Mouse (Mus musculus) brown adipose tissue, adult 24 weeks (tissue): ENCODE results near the gene Adcy7. TPM values are rescaled to one million over a fixed set of nuclear protein-coding genes. Genes with fewer than 3 reads are reported as not detected.

Experiments
- H3K27ac ChIP-seq: fragments of 200-500 bp; replicated peaks from 2 replicates; pipeline ENCODE4 v1.5.1; 2012; ENCODE audit warnings: low read depth, mild to moderate bottlenecking, low read length
- H3K4me1 ChIP-seq: fragments of 200-500 bp; 2 replicates; pipeline ENCODE4 v1.6.1; 2012; ENCODE audit warnings: low read length, mixed read lengths; ENCODE audit not compliant: control insufficient read depth, insufficient read depth, insufficient read length
- H3K4me3 ChIP-seq: fragments of 200-500 bp; 2 replicates; pipeline ENCODE4 v1.5.1; 2012; ENCODE audit warnings: low read depth, mild to moderate bottlenecking, low read length, moderate library complexity; ENCODE audit not compliant: insufficient read depth
- polyA plus RNA-seq: library from polyadenylated mRNA; stranded (reverse); fragments of >200 nt; gene quantifications from 2 replicates; pipeline ENCODE4 v1.2.4, GENCODE M21; 2012; ENCODE audit not compliant: missing spikeins, insufficient read depth, insufficient read length

Adcy7 gene
- polyA plus RNA-seq, 1 experiment: 1.7 TPM

DNA sequence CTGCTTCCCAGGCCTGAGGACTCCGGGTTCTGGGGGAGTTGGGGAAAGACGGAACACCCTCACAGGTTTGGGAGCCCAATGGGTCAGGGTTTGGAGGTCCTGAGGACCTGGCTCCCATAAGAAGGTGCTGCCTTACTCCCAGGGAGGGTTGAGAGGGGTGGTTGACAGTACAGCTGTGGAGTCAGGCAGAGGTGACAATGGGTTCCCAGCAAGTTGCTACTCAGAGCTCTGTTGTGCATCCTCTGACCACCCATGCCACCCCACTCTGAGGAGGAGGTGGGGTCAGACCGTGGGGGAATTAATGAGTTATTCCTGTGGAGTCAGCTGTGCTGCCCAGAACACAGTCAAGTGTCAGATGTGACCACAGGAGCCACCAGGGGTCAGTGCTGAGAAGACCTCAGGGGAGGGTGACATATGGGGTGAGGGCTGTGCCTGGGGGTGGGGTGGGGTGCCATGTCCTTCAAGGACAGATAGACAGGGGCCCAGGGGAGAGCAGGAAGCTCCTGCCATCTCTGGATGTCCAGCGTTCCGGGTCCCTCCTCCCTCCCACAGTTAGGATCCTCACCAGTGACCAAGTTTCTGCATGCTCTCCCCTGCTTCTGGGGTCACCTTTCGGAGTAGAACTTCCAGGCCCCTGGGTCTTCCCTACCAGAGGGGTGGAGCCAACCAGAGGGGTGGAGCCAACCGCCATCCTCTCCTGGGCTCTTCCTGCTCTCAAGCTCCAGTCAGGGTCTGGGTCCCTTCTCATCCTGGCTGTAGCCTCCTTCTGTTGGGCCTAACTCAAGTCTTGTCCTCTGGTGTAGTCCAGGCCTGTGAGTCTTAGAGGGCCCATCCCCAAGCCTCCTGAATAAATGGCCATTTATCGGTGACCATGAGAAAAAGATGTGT is 13.5 kb downstream of the Adcy7 start:
- H3K27ac ChIP-seq: no peak overlapping the region
- no peak overlapping the region for H3K4me3 ChIP-seq
- peaks cover 14% of the 10 kb centered on the region for H3K4me1 ChIP-seq

DNA sequence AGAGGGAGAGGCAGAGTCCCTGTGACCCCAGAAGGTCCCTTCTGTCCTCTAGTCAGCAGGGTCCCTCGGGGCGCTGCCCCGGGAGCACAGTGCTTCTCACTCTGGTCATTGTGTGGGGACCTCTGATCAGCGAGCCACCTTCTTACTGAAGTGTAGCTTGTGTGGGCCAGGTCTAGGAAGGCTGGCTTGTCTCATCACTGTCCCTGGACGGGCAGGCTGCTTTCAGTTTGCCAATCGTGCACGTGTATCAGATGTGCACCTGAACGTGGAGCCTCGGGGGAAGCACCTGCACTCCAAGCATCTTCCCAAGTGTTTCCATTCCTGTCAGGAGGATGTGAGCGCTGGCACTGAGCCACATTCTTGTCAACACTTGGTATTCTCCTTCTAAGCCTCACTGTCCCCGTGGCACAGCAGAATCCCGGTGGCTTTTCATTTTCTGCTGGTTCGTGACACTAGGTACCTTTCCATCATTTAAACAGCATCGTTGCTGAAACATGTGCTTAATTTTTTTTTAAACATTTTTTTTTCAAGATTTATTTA is 14.3 kb downstream of the Adcy7 start:
- H3K27ac ChIP-seq: no peak overlapping the region
- no peak overlapping the region for H3K4me3 ChIP-seq
- H3K4me1 ChIP-seq: peaks cover 13% of the 10 kb centered on the region

DNA sequence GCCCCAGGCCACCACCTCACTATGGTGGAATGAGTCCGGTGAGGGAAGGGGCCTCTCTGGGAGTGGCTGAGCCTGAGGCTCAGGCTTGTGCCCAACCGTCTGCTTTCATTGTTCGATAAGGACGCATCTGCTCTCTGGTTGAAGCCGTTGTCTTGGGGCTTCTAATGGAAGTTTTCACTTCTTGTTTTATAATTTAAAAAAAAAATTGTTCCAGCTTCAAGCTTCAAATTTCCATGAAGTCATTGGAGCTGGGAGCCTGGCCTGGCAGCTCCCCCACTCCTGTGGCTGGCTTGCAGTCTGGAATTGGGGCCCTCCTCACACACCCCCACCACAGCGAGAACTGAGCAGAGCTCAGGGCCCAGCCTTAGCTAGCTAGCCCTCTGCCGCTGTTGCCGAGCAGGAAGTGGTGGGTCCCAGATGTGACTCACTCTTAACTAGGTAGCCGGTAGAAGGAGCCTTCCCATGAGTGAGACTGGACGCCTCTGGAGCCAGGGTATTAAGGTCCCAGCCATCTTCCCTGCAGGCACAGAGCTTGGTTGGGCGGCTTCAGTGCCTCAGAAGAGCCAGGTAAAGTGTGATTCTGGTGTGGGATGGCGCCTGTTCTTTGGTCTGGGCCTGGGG is 16.5 kb downstream of the Adcy7 start:
- H3K4me3 ChIP-seq: no peak overlapping the region
- H3K4me1 ChIP-seq: peaks cover 3% of the 10 kb centered on the region; the same call in 1 of the 2 replicates
- H3K27ac ChIP-seq: peak overlapping the region; percentile 58

DNA sequence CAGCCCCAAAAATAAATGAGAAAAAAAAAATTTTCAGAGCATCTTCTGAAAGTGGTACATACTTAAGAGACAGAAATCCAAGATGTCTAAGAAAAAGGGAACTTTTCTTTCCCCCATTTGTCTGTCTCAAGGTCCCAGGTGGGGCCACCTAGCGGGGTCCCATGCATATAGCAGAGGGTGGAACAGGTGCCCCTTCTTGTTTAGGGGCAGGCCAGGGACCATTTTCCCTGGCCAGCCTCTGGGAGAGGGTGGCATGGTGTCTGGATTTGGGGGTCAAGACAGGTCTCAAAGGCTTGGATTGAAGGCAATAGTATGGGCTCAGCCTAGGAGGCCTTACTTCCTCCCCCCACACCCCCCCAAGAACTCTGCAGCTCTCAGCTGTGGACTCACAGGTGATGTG is 17.7 kb downstream of the Adcy7 start:
- no peak overlapping the region for H3K4me3 ChIP-seq
- 0 out of 2 replicates have a peak, but pooled peaks cover 3% of the 10 kb centered on the region for H3K4me1 ChIP-seq
- 0 out of 2 replicates have a peak overlapping the region, but pooled peaks have one; percentile 8 for H3K27ac ChIP-seq

DNA sequence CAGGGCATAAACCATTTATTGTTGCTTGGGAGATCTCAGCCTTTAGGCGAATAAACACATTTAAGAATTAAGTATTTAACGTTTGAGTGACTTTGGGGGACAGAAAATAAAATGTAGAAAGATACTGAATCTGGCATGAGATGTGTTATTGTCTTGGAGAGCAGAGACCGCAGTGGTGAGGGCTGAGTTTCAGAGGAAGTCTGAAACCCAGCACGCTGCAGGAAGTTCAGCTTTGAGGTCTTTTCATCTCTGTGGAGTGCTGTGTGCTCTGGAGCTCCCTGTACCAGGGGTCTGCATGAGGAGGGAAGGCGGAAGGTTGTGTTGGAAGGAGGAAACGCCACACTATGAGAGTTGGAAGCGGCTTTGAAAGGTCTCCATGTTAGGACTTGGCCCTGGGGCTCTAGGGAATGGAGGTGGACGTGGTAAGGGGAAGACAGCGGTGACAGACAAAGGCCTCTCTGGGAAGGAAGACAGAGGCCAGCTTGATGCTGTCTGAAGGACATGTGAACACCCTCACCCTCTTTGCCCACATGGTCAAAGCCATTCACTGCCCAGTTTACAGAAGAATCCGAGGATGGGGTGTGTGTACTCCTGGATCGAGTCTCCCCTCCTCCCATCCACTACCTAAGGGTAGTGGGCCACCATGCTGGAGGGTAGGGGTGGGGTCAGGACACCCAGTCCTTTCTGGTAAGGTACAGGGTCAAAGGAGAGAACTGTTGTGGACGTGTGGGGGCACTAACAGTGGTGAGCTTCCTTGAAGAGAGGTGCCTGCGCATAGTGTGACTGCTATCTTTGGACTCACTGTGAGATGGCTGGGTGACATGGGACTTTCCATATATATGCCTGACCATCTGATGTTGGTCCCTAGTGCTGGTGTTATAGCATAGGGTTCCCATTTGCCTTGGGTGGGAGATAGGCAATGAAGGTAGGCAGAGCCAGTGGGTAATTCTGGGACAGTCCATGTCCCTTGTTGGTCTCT is 18.4 kb downstream of the Adcy7 start:
- Histone ChIP-seq H3K4me3 (no peak overlapping the region), H3K27ac (0 out of 2 replicates have a peak overlapping the region, but pooled peaks have one; percentile 8), H3K4me1 (0 out of 2 replicates have a peak, but pooled peaks cover 3% of the 10 kb centered on the region)

DNA sequence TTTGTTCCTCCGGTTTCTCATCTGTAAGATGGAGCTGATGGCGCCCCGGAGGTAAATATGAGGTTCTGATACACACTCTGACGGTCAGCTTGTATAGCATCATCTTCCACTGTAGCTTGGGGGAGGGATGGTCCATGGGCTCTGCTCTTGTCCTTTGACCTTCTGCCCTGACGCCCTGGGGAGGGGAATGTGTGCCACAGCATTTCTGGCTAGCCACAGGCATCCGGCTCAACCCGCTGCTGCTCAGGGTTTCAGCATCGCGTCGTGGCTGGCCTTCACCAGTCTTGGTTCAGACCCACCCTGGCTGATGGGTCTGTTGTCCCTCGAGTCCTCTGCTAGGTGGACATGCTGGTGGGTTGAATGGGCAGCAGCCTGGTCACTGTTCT is 19.1 kb downstream of the Adcy7 start:
- Histone ChIP-seq H3K4me3 (no peak overlapping the region), H3K27ac (no peak overlapping the region), H3K4me1 (0 out of 2 replicates have a peak, but pooled peaks cover 3% of the 10 kb centered on the region)

DNA sequence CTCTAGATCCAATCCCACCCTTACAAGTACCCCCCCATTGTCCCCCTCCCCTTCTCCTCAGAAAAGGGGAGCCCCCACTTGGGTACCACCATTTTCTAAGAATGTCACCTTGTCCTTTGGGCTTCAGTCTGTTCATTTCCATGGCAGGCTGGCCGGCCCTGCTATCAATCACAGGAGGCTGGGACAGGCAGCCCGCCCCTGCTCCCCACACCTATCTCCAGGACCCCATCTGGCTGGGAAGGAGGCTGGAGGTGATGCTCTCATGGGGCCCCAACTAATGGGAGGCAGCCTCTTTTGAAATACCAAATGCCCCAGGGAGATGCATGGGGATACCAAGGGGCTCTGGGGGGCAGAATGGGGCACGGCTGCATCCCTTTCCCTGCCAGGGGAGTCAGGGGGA is 20.7 kb downstream of the Adcy7 start:
- 0 out of 2 replicates have a peak, but pooled peaks cover 3% of the 10 kb centered on the region for H3K4me1 ChIP-seq
- H3K4me3 ChIP-seq: no peak overlapping the region
- no peak overlapping the region for H3K27ac ChIP-seq

DNA sequence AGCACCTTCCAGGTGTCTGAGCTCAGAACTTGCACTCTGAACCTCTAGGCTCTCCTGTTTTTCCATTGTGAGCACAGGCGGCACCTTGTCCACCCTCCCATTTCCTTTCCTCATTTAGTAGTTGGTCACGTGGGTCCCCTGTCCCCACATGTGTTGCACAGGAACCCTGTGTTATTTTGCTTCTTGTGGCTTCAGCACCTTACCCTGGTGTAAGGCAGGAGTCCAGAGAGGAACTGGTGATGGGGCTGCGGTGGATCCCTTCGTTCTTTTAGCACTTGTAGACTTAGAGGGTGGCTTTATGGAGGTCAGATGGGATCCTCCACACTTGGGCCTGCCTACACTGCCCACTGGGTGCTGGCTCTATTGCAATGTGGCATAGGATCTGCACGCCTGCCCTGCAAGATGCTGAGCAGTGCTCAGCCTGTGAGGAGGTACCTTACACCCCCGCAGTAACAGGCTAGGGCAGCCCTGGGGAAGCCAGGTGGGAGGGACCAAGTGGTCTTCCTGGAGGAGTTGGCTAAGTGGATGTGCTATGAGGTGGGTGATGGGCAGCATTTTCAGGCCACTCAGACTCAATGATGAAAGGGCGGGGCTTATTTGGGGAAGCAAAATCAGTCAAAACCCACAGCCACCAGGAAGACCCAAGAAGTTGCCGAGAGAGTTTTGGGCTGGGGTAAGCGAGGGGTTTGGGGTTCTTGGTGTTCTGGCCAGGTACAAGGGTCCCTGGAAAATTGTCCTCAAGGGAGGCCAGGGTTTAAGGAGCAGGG is 21.6 kb downstream of the Adcy7 start:
- Histone ChIP-seq H3K4me1 (0 out of 2 replicates have a peak, but pooled peaks cover 5% of the 10 kb centered on the region), H3K4me3 (peak overlapping the region; percentile 41), H3K27ac (peak overlapping the region; percentile 50; the same call in 1 of the 2 replicates)

DNA sequence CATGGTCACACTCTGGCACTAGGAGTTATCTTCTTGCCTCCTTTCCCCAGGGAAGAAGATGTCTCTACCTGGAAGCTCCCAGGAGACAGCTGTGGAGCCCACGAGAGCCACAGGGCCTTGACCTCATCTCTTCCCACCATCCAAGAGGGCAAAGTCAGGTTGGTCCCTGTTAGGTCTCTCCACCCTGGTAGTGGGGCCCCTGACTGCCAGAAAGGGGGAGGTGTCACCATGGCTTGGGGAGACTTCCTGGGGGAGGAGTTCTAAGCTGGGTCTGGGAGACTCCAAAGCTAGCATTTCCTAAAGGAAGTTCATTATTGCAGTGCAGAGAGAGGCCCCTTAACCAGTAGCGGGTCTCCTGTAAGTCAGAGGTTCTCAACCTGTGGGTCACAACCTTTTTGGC is 22.8 kb downstream of the Adcy7 start:
- H3K27ac ChIP-seq: peak overlapping the region; percentile 33
- peak overlapping the region; percentile 41; the same call in 1 of the 2 replicates for H3K4me3 ChIP-seq
- H3K4me1 ChIP-seq: 0 out of 2 replicates have a peak, but pooled peaks cover 2% of the 10 kb centered on the region

DNA sequence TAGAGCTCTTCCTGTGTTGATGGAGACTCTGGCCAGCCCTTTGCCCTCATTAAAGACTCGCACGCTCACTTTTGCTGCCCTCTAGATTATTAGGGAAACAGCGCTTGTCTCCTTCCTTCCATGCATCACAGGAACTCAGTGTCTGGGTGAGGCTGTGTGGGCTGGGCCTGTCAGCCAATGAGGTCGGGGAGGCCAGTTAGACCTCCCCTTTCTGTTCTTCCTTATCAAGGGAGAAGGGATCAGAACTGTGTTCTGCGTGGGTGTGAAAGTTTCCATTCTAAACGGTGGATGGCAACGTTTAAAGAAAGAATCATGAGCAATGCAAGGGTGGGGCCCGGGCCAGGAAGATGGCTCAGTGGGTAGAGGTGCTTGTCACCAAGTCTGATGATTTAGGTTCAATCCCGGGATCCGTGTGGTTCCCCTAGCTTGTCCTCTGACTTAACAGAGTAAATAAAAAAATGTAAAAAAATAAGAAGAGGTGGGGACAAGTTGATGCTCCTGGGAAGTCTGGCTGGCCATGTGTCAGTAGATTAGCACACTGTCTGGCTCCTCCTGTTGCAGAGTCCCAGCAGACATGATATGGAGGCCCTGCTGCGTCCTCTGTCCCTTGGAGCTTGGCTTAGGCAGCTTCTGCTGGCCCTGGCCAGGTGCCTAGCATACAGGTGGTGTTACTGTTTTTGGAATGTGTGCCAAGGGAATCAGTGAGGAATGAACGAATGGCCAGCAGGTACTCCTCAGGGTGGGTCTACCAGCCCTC is 26.0 kb downstream of the Adcy7 start:
- Histone ChIP-seq H3K27ac (peak overlapping the region; percentile 36), H3K4me3 (no peak overlapping the region), H3K4me1 (0 out of 2 replicates have a peak, but pooled peaks cover 2% of the 10 kb centered on the region)

DNA sequence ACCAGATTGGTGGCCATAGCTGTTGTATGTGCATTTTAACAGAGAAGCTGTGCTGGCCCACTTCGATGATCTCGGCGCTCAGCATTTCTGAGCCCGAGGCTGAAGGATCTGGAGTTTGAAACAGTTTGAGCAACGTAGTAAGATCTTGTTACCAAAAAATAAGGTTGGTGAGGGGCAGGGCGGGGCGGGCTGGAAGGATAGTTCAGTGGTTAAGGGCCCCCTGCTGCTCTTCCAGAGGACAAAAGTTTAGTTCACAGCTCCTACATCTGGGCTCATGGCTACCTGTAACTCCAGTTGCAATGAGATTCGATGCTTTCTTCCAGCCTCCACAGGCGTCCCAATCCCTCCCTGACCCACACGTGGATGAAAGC is 26.5 kb downstream of the Adcy7 start:
- H3K4me1 ChIP-seq: 0 out of 2 replicates have a peak, but pooled peaks cover 2% of the 10 kb centered on the region
- H3K4me3 ChIP-seq: no peak overlapping the region
- H3K27ac ChIP-seq: no peak overlapping the region; the same call in 1 of the 2 replicates

DNA sequence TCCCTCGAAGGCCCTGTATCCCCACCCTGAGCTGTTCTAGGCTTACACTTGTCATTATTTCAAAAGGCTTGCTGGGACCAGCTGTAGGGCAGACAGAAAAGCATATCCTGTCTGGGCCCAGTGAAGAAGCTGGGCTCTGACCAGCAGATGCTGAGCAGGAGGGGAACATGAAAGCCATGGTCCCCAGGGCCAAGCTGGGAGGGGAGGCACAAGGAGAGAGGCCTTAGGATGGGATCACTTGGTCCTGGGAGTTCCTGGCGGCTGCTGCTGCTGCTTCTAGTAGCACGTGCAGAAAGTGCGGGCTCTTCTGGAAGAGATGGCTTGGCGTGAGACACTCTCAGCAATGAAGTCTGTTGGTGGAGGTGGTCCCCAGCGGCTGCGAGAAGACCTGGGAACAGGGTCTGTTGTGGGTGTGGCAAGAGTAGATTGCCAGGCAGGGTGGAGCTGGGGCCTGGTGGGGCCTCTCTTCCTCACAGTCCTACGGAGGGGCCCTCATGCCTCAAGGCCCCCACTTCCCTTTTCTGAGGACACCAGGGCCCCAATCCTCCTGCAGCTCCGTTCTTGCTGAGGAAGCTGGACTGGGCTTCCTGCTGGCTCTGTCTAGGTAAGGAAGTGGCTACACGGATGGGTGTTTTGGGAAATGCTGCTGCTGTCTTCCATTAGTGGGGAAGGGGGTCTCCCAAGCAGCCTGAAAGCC is 27.9 kb downstream of the Adcy7 start:
- H3K4me3 ChIP-seq: no peak overlapping the region
- H3K4me1 ChIP-seq: 0 out of 2 replicates have a peak, but pooled peaks cover 2% of the 10 kb centered on the region
- H3K27ac ChIP-seq: peak overlapping the region; percentile 50
